Mouse (Mus musculus): Measurements from ENCODE around the gene Trim54. TPM values are rescaled to one million over a fixed set of nuclear protein-coding genes. Genes with fewer than 3 reads are reported as not detected.

The Trim54 gene
- total RNA-seq, 2 experiments from 2014 or later = 1.7 to 1.9 TPM

GRCm38 (mm10) chr5:31179766-31180630 lies 63.5 kb downstream of the Trim54 start, which contains the start of the genes Gm29609 and Gtf3c2:
Gene Gm29609 (minus strand): TSS chr5:31179911.
Gene Gtf3c2 (minus strand): TSS chr5:31180144.
- peak; percentile 96 to 97 for DNase-seq (ENCODE audit: low spot score in 2 of 2)

GRCm38 (mm10) chr5:31181183-31181770 lies 64.8 kb downstream of the Trim54 start:
- DNase-seq (ENCODE audit: low spot score in 2 of 2) = no peak

GRCm38 (mm10) chr5:31183678-31184077 lies 67.2 kb downstream of the Trim54 start:
- no peak for DNase-seq (ENCODE audit: low spot score in 2 of 2)

Other genes with a start within 250 kb of the Trim54 start
- 10 to 100 TPM; 63.7 to 68.0 TPM for gene Tmem214, start 248.7 kb upstream of the Trim54 start, total RNA-seq (2021)
- gene Agbl5, start 228.0 kb upstream of the Trim54 start, total RNA-seq (2021) = 10 to 100 TPM; 15.6 to 16.4 TPM
- gene Ost4, start 208.9 kb upstream of the Trim54 start, total RNA-seq (2021) = 100 to 1,000 TPM; 103 to 111 TPM
- gene Emilin1, start 203.3 kb upstream of the Trim54 start, total RNA-seq (2021) = 1 to 10 TPM; 2.6 to 3.6 TPM
- gene Khk, start 195.3 kb upstream of the Trim54 start, total RNA-seq (2021) = 10 to 100 TPM; 15.8 to 19.3 TPM
- gene Cgref1, start 171.1 kb upstream of the Trim54 start, total RNA-seq (2021) = 10 to 100 TPM; 26.1 to 28.6 TPM
- 100 to 1,000 TPM; 121 to 133 TPM for gene Preb, start 156.4 kb upstream of the Trim54 start, total RNA-seq (2021)
- under 1 TPM; 0.14 to 0.16 TPM for gene Tcf23, start 148.1 kb upstream of the Trim54 start, total RNA-seq (2021)
- gene Atraid, start 68.4 kb upstream of the Trim54 start, total RNA-seq (2021) = 10 to 100 TPM; 70.6 to 73.8 TPM
- gene Slc5a6, start 67.8 kb upstream of the Trim54 start, total RNA-seq (2021) = 10 to 100 TPM; 19.3 to 20.9 TPM
- gene Cad, start 61.9 kb upstream of the Trim54 start, total RNA-seq (2021) = 10 to 100 TPM; 19.2 to 24.4 TPM
- gene Dnajc5g, start 10.4 kb upstream of the Trim54 start, total RNA-seq (2021) = not detected
- 100 to 1,000 TPM; 145 to 165 TPM for gene Slc30a3, start 8.5 kb upstream of the Trim54 start, total RNA-seq (2021)
- gene Ucn, start 22.1 kb downstream of the Trim54 start, total RNA-seq (2021) = 1 to 10 TPM; 1.4 to 2.8 TPM
- 10 to 100 TPM; 46.9 to 51.8 TPM for gene Mpv17, start 37.5 kb downstream of the Trim54 start, total RNA-seq (2021)
- 1 to 10 TPM; 3.0 to 4.4 TPM for gene Gm29609, start 63.2 kb downstream of the Trim54 start, total RNA-seq (2021)
- gene Gtf3c2, start 63.4 kb downstream of the Trim54 start, total RNA-seq (2021) = 10 to 100 TPM; 50.5 to 53.6 TPM
- 10 to 100 TPM; 77.5 to 80.3 TPM for gene Snx17, start 76.5 kb downstream of the Trim54 start, total RNA-seq (2021)
- gene Eif2b4, start 76.7 kb downstream of the Trim54 start, total RNA-seq (2021) = 10 to 100 TPM; 35.4 to 40.1 TPM
- gene Zfp513, start 85.6 kb downstream of the Trim54 start, total RNA-seq (2021) = 10 to 100 TPM; 24.2 to 28.7 TPM
- 10 to 100 TPM; 70.7 to 76.2 TPM for gene Ppm1g, start 104.0 kb downstream of the Trim54 start, total RNA-seq (2021)
- gene Nrbp1, start 124.2 kb downstream of the Trim54 start, total RNA-seq (2021) = 10 to 100 TPM; 86.2 to 87.1 TPM
- not detected for gene Gm9970, start 124.5 kb downstream of the Trim54 start, total RNA-seq (2021)
- 1 to 10 TPM; 1.9 to 2.4 TPM for gene Krtcap3, start 135.0 kb downstream of the Trim54 start, total RNA-seq (2021)
- gene Ift172, start 174.4 kb downstream of the Trim54 start, total RNA-seq (2021) = 100 to 1,000 TPM in 1 of 2 experiments, 10 to 100 TPM in 1; 95.7 to 101 TPM
- gene Fndc4, start 179.4 kb downstream of the Trim54 start, total RNA-seq (2021) = 100 to 1,000 TPM; 159 to 160 TPM
- not detected for gene Gckr, start 180.7 kb downstream of the Trim54 start, total RNA-seq (2021)